Mouse (Mus musculus): Measurements from ENCODE around the gene Taar3.

The Taar3 gene

GRCm38 (mm10) chr10:23949508-23950005, at the start of gene Taar3:
TSS of gene Taar3 (plus strand) at chr10:23949558.
- no peak for DNase-seq (ENCODE audit: low read depth, low spot score)

- DNase-seq (ENCODE audit: low read depth, low spot score) = no peak
These were observed 48.2 kb upstream of the Taar3 start for GRCm38 (mm10) chr10:23901119-23901518.

GRCm38 (mm10) chr10:23905661-23906060, 43.7 kb upstream of the Taar3 start:
- no peak for DNase-seq (ENCODE audit: low read depth, low spot score)

GRCm38 (mm10) chr10:23920056-23920455, 29.3 kb upstream of the Taar3 start, which contains the start of gene Taar1:
TSS of gene Taar1 (plus strand) at chr10:23920356.
- DNase-seq (ENCODE audit: low read depth, low spot score) = no peak

GRCm38 (mm10) chr10:23922468-23922867, 26.9 kb upstream of the Taar3 start:
- DNase-seq (ENCODE audit: low read depth, low spot score) = peak; percentile 6

GRCm38 (mm10) chr10:23923941-23924340, 25.4 kb upstream of the Taar3 start:
- peak; percentile 10 for DNase-seq (ENCODE audit: low read depth, low spot score)

GRCm38 (mm10) chr10:23937613-23938012, 11.7 kb upstream of the Taar3 start:
- DNase-seq (ENCODE audit: low read depth, low spot score) = no peak

GRCm38 (mm10) chr10:23938312-23938711, 11.0 kb upstream of the Taar3 start, which contains the start of gene Taar2:
TSS of gene Taar2 (plus strand) at chr10:23938572.
- DNase-seq (ENCODE audit: low read depth, low spot score) = no peak

- no peak for DNase-seq (ENCODE audit: low read depth, low spot score)
These were observed 6.9 kb upstream of the Taar3 start for GRCm38 (mm10) chr10:23942465-23942864.

GRCm38 (mm10) chr10:23948026-23948425, 1.3 kb upstream of the Taar3 start:
- DNase-seq (ENCODE audit: low read depth, low spot score) = no peak

- no peak for DNase-seq (ENCODE audit: low read depth, low spot score)
These were observed 2.4 kb downstream of the Taar3 start for GRCm38 (mm10) chr10:23951714-23952113.

GRCm38 (mm10) chr10:23959071-23959470, 9.7 kb downstream of the Taar3 start:
- no peak for DNase-seq (ENCODE audit: low read depth, low spot score)

- DNase-seq (ENCODE audit: low read depth, low spot score) = no peak
These were observed 11.1 kb downstream of the Taar3 start, which contains the start of gene Taar4 for GRCm38 (mm10) chr10:23960444-23960915. TSS of gene Taar4 (plus strand) at chr10:23960494.

GRCm38 (mm10) chr10:23963444-23963843, 14.1 kb downstream of the Taar3 start:
- no peak for DNase-seq (ENCODE audit: low read depth, low spot score)

- DNase-seq (ENCODE audit: low read depth, low spot score) = no peak
These were observed 15.7 kb downstream of the Taar3 start for GRCm38 (mm10) chr10:23964921-23965610.

- DNase-seq (ENCODE audit: low read depth, low spot score) = no peak
These were observed 21.4 kb downstream of the Taar3 start, which contains the start of gene Taar5 for GRCm38 (mm10) chr10:23970656-23971165. TSS of gene Taar5 (plus strand) at chr10:23970706.

- no peak for DNase-seq (ENCODE audit: low read depth, low spot score)
These were observed 21.9 kb downstream of the Taar3 start for GRCm38 (mm10) chr10:23971256-23971655.

- no peak for DNase-seq (ENCODE audit: low read depth, low spot score)
These were observed 28.6 kb downstream of the Taar3 start for GRCm38 (mm10) chr10:23977958-23978357.

GRCm38 (mm10) chr10:23978901-23979705, 29.7 kb downstream of the Taar3 start:
- peak; percentile 34 for DNase-seq (ENCODE audit: low read depth, low spot score)

GRCm38 (mm10) chr10:23985546-23985945, 36.2 kb downstream of the Taar3 start, which contains the start of gene Taar6:
TSS of gene Taar6 (minus strand) at chr10:23985646.
- DNase-seq (ENCODE audit: low read depth, low spot score) = no peak

- no peak for DNase-seq (ENCODE audit: low read depth, low spot score)
These were observed 37.1 kb downstream of the Taar3 start for GRCm38 (mm10) chr10:23986419-23986818.

GRCm38 (mm10) chr10:23993381-23993780, 44.0 kb downstream of the Taar3 start, which contains the start of gene Taar7a:
TSS of gene Taar7a (minus strand) at chr10:23993481.
- DNase-seq (ENCODE audit: low read depth, low spot score) = no peak

All from skeletal muscle tissue, adult 2 months (tissue).